Mouse (Mus musculus) leukemia stem cell, adult 10-12 weeks (primary cell): ENCODE data around the gene Tssk6. TPM values are rescaled to one million over a fixed set of nuclear protein-coding genes. Genes with fewer than 3 reads are reported as not detected.

Source experiments
- polyA plus RNA-seq: library from polyadenylated mRNA; stranded (reverse); fragments of >175 nt; gene quantifications from 2 replicates; pipeline ENCODE4 v1.2.3, GENCODE M21; 2012; ENCODE audit warnings: low replicate concordance

Tssk6 gene
- polyA plus RNA-seq, result 2.6 and 3.2 TPM in 2 replicates

DNA sequence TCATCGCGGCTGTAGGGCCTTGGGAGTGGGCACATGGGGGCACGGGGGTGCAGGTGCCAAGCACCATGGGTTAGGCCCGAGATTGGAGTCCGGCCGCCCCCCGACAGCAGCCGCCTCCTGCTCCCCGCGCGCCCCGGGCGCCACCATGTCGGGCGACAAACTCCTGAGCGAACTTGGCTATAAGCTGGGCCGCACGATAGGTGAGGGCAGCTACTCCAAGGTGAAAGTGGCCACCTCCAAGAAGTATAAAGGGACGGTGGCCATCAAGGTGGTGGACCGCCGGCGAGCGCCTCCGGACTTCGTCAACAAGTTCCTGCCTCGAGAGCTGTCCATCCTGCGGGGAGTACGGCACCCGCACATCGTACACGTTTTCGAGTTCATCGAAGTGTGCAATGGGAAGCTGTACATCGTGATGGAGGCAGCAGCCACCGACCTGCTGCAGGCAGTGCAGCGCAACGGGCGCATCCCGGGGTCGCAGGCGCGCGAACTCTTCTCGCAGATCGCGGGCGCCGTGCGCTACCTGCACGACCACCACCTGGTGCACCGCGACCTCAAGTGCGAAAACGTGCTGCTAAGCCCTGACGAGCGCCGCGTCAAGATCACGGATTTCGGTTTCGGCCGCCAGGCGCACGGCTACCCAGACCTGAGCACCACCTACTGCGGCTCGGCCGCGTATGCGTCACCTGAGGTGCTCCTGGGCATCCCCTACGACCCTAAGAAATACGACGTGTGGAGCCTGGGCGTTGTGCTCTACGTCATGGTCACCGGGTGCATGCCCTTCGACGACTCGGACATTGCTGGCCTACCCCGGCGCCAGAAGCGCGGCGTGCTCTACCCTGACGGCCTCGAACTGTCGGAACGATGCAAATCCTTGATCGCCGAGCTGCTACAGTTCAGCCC lies at the start of gene Tssk6, which contains the start of the genes Ndufa13 and Yjefn3:
Gene Tssk6 (plus strand): TSS at position 22 of the 900 bp plus-strand sequence.
Gene Ndufa13 (minus strand): TSS at position 396 of the 900 bp plus-strand sequence.
Gene Yjefn3 (minus strand): TSS at position 550 of the 900 bp plus-strand sequence.

DNA sequence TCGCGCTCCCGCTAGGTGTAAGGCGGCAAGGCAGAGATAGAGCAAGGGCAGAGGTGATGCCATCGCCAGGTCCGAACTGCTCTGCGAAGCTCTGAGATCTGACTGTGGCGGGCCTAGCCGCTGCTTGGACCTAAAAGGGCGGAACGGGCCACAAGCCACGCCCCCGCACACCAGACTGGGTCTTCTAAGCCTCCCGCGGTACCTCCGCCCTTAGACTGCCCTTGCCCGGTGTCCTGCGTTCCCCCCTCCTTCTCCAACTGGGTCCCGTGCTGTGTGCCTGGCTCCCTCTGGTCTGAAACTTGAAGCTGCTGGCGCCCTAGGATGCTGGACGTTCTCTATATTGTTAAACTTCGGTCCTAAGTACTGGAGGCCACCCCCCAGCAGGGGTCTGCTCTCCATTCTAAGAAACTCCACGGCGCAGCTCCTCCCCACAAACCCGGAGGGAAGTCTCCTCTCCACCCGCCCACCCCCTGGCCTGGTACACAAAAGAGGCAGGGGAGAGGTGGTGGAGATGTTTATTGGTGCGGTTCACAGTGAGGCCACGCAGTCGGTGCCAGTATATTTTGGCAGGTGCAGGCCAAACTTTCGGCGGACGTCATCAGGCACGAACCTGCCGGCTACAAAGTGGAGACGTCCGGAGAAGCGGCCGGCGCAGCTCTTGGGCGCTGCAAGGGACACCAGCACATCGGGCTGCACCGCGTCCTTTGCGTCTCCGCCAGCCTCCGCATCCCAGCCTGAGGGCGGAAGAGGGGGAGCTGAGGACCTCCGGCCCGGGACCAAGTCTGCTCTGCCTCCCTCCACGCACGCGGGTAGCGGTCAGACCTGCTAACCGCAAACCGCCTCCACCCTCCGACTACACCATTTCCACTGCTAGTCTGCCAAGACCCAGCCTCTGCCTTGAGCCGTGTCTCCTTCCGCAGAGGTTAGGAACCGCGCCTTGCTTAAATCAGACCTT lies 14.4 kb upstream of the Tssk6 start, which contains the start of gene Cilp2:
Gene Cilp2 (minus strand): TSS at position 399 of the 955 bp plus-strand sequence.

Other genes with a start within 250 kb of the Tssk6 start
- gene Zfp964, start 247.7 kb upstream of the Tssk6 start, polyA plus RNA-seq, result 0.05 TPM in 1 of 2 replicates, not detected in the other
- gene Zfp869, start 191.5 kb upstream of the Tssk6 start, polyA plus RNA-seq, result 1.1 TPM in 1 of 2 replicates, not detected in the other
- gene Zfp963, start 152.2 kb upstream of the Tssk6 start, polyA plus RNA-seq, result 0.51 and 0.63 TPM in 2 replicates
- not detected in 2 replicates for gene Gm20422, start 127.3 kb upstream of the Tssk6 start, polyA plus RNA-seq
- 59.4 and 80.6 TPM in 2 replicates for gene Atp13a1, start 111.0 kb upstream of the Tssk6 start, polyA plus RNA-seq
- 0.55 and 3.2 TPM in 2 replicates for gene Zfp866, start 111.0 kb upstream of the Tssk6 start, polyA plus RNA-seq
- 27.8 and 54.2 TPM in 2 replicates for gene Gmip, start 93.5 kb upstream of the Tssk6 start, polyA plus RNA-seq
- 0.12 and 0.23 TPM in 2 replicates for gene Lpar2, start 79.8 kb upstream of the Tssk6 start, polyA plus RNA-seq
- 4.8 and 10.7 TPM in 2 replicates for gene Pbx4, start 69.7 kb upstream of the Tssk6 start, polyA plus RNA-seq
- 0.13 and 0.27 TPM in 2 replicates for gene Cilp2, start 14.5 kb upstream of the Tssk6 start, polyA plus RNA-seq
- gene Ndufa13, start 374 bp downstream of the Tssk6 start, polyA plus RNA-seq, result 57.7 and 73.4 TPM in 2 replicates
- 0.77 and 2.5 TPM in 2 replicates for gene Yjefn3, start 528 bp downstream of the Tssk6 start, polyA plus RNA-seq
- gene Gatad2a, start 94.2 kb downstream of the Tssk6 start, polyA plus RNA-seq, result 38.6 and 137 TPM in 2 replicates
- 51.9 and 82.1 TPM in 2 replicates for gene Mau2, start 140.6 kb downstream of the Tssk6 start, polyA plus RNA-seq
- gene Sugp1, start 140.6 kb downstream of the Tssk6 start, polyA plus RNA-seq, result 46.3 and 66.4 TPM in 2 replicates
- 1.1 TPM in 1 of 2 replicates, not detected in the other for gene Tm6sf2, start 170.7 kb downstream of the Tssk6 start, polyA plus RNA-seq
- gene Hapln4, start 181.3 kb downstream of the Tssk6 start, polyA plus RNA-seq, result not detected in 2 replicates
- gene Ncan, start 218.7 kb downstream of the Tssk6 start, polyA plus RNA-seq, result 0.05 TPM in 1 of 2 replicates, not detected in the other
- gene Nr2c2ap, start 229.1 kb downstream of the Tssk6 start, polyA plus RNA-seq, result 5.1 and 9.4 TPM in 2 replicates
- gene Rfxank, start 237.0 kb downstream of the Tssk6 start, polyA plus RNA-seq, result 2.9 and 6.6 TPM in 2 replicates
- 6.5 and 41.8 TPM in 2 replicates for gene Borcs8, start 237.3 kb downstream of the Tssk6 start, polyA plus RNA-seq
- 8.9 and 50.7 TPM in 2 replicates for gene Mef2b, start 237.5 kb downstream of the Tssk6 start, polyA plus RNA-seq